Mouse (Mus musculus) embryo, embryonic 9.5 days (tissue): ENCODE results near the gene Vps51.
A peak's percentile ranks its signal among the peaks of the same experiment; 100 is the strongest.
"Not testable (repeated sequence)": the region's sequence is repeated elsewhere in the genome, so short reads cannot be mapped to it uniquely, and the experiment has no call there.

Experiments used
- DNase-seq: peaks from one replicate; pipeline ENCODE4 v3.0.0-alpha.2; 2017; ENCODE audit errors: extremely low spot score

Vps51 gene

GRCm38 (mm10) chr19:6047899-6048166, 29.2 kb downstream of the Vps51 start:
- DNase-seq = no peak

- DNase-seq = no peak
These were observed 29.7 kb downstream of the Vps51 start for GRCm38 (mm10) chr19:6047154-6047898.

GRCm38 (mm10) chr19:6046294-6047153, 30.5 kb downstream of the Vps51 start, which contains the start of gene Syvn1:
Syvn1 (plus strand) TSS chr19:6046576.
- peak; percentile 92 for DNase-seq

- DNase-seq = no peak
These were observed 31.4 kb downstream of the Vps51 start for GRCm38 (mm10) chr19:6045366-6046293.

GRCm38 (mm10) chr19:6044102-6044501, 32.9 kb downstream of the Vps51 start:
- DNase-seq = not testable (repeated sequence)

GRCm38 (mm10) chr19:6042293-6042692, 34.7 kb downstream of the Vps51 start:
- no peak for DNase-seq

GRCm38 (mm10) chr19:6040002-6040401, 37.0 kb downstream of the Vps51 start:
- DNase-seq = no peak

- DNase-seq = no peak
These were observed 38.7 kb downstream of the Vps51 start for GRCm38 (mm10) chr19:6038326-6038725.

GRCm38 (mm10) chr19:6037695-6038094, 39.3 kb downstream of the Vps51 start:
- no peak for DNase-seq

- DNase-seq = no peak
These were observed 41.0 kb downstream of the Vps51 start for GRCm38 (mm10) chr19:6035966-6036585.

- no peak for DNase-seq
These were observed 46.3 kb downstream of the Vps51 start for GRCm38 (mm10) chr19:6030520-6031280.

- DNase-seq = no peak
These were observed 47.6 kb downstream of the Vps51 start for GRCm38 (mm10) chr19:6029426-6029825.

- DNase-seq = no peak
These were observed 48.0 kb downstream of the Vps51 start for GRCm38 (mm10) chr19:6028991-6029390.

GRCm38 (mm10) chr19:6023930-6024329, 53.1 kb downstream of the Vps51 start:
- no peak for DNase-seq

GRCm38 (mm10) chr19:6023059-6023458, 54.0 kb downstream of the Vps51 start:
- no peak for DNase-seq

GRCm38 (mm10) chr19:6020276-6020675, 56.8 kb downstream of the Vps51 start:
- no peak for DNase-seq

- DNase-seq = peak; percentile 83
These were observed 58.6 kb downstream of the Vps51 start for GRCm38 (mm10) chr19:6018142-6019089.
